Mouse (Mus musculus): Measurements from ENCODE around the gene Gm3424. TPM values are rescaled to one million over a fixed set of nuclear protein-coding genes. Genes with fewer than 3 reads are reported as not detected.
"Not testable (repeated sequence)": the region's sequence is repeated elsewhere in the genome, so short reads cannot be mapped to it uniquely, and the experiment has no call there.

The Gm3424 gene
- not detected for total RNA-seq (2021)

GRCm38 (mm10) chr14:5830229-5830628 lies at the start of gene Gm3424:
TSS of gene Gm3424 (minus strand) at chr14:5830329.
- intact Hi-C loops (cut with DNase I); DNase-seq (ENCODE audit: low spot score): not testable (repeated sequence)

- DNase-seq (ENCODE audit: low spot score); intact Hi-C loops (cut with DNase I): not testable (repeated sequence)
Measured at GRCm38 (mm10) chr14:5879791-5880190, 49.7 kb upstream of the Gm3424 start.

- intact Hi-C loops (cut with DNase I); DNase-seq (ENCODE audit: low spot score): not testable (repeated sequence)
Measured at GRCm38 (mm10) chr14:5879136-5879535, 49.0 kb upstream of the Gm3424 start.

DNA sequence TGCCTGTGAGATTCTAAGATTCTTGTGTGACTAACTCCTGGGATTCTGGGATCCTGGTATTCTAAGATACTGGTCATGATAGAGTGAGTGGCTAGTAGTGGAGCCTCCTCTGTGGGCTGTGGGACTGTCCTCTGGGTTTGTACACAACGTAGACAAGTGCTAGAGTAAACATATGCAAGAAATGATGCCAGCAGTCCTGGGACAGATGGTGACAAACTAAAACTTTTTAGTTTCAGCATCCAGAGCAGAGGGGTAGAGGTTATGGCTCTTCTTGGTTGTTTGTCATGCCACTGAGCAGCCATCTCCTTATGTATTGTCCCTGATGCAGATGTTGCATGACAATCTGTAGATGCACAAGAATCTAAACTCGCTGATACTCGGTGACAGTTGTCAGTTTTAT lies 25.8 kb upstream of the Gm3424 start:
- intact Hi-C loops (cut with DNase I) = not testable (repeated sequence)

GRCm38 (mm10) chr14:5812699-5813356 lies 17.3 kb downstream of the Gm3424 start:
- intact Hi-C loops (cut with DNase I); DNase-seq (ENCODE audit: low spot score): not testable (repeated sequence)

More for the DNA sequence above, 25.8 kb upstream of the Gm3424 start:
- DNase-seq (ENCODE audit: low spot score) = not testable (repeated sequence)

- intact Hi-C loops (cut with DNase I) = not testable (repeated sequence)
Measured at GRCm38 (mm10) chr14:5807882-5808281, 22.2 kb downstream of the Gm3424 start, which contains the start of gene Gm3383. TSS of gene Gm3383 (minus strand) at chr14:5807982.

More at GRCm38 (mm10) chr14:5807882-5808281, 22.2 kb downstream of the Gm3424 start, which contains the start of gene Gm3383:
- not testable (repeated sequence) for DNase-seq (ENCODE audit: low spot score)

Other genes with a start within 250 kb of the Gm3424 start
- gene Gm8265, start 197.3 kb downstream of the Gm3424 start, total RNA-seq (2021) = not detected
- gene Gm9603, start 142.9 kb downstream of the Gm3424 start, total RNA-seq (2021) = not detected
- under 1 TPM in 1 of 2 experiments, not detected in 1; 0.20 TPM for gene Gm3373, start 88.8 kb downstream of the Gm3424 start, total RNA-seq (2021)
- under 1 TPM; 0.31 to 0.65 TPM for gene Gm3383, start 22.3 kb downstream of the Gm3424 start, total RNA-seq (2021)
- gene Gm8237, start 50.1 kb upstream of the Gm3424 start, total RNA-seq (2021) = under 1 TPM in 1 of 2 experiments, not detected in 1; 0.42 TPM
- under 1 TPM; 0.13 to 0.25 TPM for gene Gm3248, start 131.4 kb upstream of the Gm3424 start, total RNA-seq (2021)
- not detected for gene Gm3453, start 148.8 kb upstream of the Gm3424 start, total RNA-seq (2021)
- not detected for gene Gm6337, start 227.9 kb upstream of the Gm3424 start, total RNA-seq (2021)

Data from heart, postnatal 25 days (tissue).